Mouse (Mus musculus) limb, embryonic 11.5 days (tissue): ENCODE data around the gene Plekhm1. TPM values are rescaled to one million over a fixed set of nuclear protein-coding genes. Genes with fewer than 3 reads are reported as not detected.

Experiments used
- ATAC-seq: fragments of 200-750 bp; cut with Nextera tagmentation; 2 replicates; pipeline ENCODE4 v1.8.0; 2017; ENCODE audit warnings: low read depth; ENCODE audit not compliant: insufficient number of reproducible peaks, low FRiP score, low TSS enrichment
- DNase-seq: peaks from one replicate; pipeline ENCODE4 v3.0.0-alpha.2; 2015; ENCODE audit warnings: low spot score
- H3K27ac ChIP-seq: fragments of 300-500 bp; sonication (generic); replicated peaks from 2 replicates; pipeline ENCODE4 v1.5.1; 2014; ENCODE audit warnings: low read depth, mild to moderate bottlenecking, low read length
- H3K27me3 ChIP-seq: fragments of 300-500 bp; sonication (generic); 2 replicates; pipeline ENCODE4 v1.6.1; 2014; ENCODE audit warnings: mild to moderate bottlenecking, low read length, mixed read lengths; ENCODE audit not compliant: control insufficient read depth, insufficient read depth
- H3K36me3 ChIP-seq: fragments of 300-500 bp; sonication (generic); 2 replicates; pipeline ENCODE4 v1.6.1; 2014; ENCODE audit warnings: mild to moderate bottlenecking, low read length, moderate library complexity, mixed read lengths; ENCODE audit not compliant: control insufficient read depth, insufficient read depth
- H3K4me1 ChIP-seq: fragments of 300-500 bp; sonication (generic); 2 replicates; pipeline ENCODE4 v1.6.1; 2014; ENCODE audit warnings: low read length, mixed read lengths; ENCODE audit not compliant: control insufficient read depth, insufficient read depth
- H3K4me2 ChIP-seq: fragments of 300-500 bp; sonication (generic); 2 replicates; pipeline ENCODE4 v1.6.1; 2014; ENCODE audit warnings: low read depth, mild to moderate bottlenecking, moderate library complexity; ENCODE audit not compliant: severe bottlenecking
- H3K4me3 ChIP-seq: fragments of 300-500 bp; sonication (generic); 2 replicates; pipeline ENCODE4 v1.5.1; 2014; ENCODE audit warnings: low read depth, low read length
- H3K9ac ChIP-seq: fragments of 300-500 bp; sonication (generic); 2 replicates; pipeline ENCODE4 v1.6.1; 2014; ENCODE audit warnings: mild to moderate bottlenecking, low read length
- H3K9me3 ChIP-seq: fragments of 300-500 bp; sonication (generic); 2 replicates; pipeline ENCODE4 v1.6.1; 2016; ENCODE audit warnings: low read length; ENCODE audit not compliant: control insufficient read depth
- WGBS: fragments of 180-500 bp; shearing (Covaris S2); extraction: QIAGEN DNeasy Blood & Tissue Kit; methylation state at CpG from one replicate; pipeline ENCODE4 v1.1.7; 2014; 5-methylcytosine and 5-hydroxymethylcytosine counted together
- polyA plus RNA-seq: library from polyadenylated mRNA; unstranded; fragments of >200 nt; fragmentation: Nextera tagmentation; extraction: Ambion mirVana; gene quantifications from 2 replicates; pipeline ENCODE4 v1.2.1, GENCODE M21; 2014

The Plekhm1 gene
- polyA plus RNA-seq, 1 experiment from 2014 or later, result 7.9 TPM

DNA sequence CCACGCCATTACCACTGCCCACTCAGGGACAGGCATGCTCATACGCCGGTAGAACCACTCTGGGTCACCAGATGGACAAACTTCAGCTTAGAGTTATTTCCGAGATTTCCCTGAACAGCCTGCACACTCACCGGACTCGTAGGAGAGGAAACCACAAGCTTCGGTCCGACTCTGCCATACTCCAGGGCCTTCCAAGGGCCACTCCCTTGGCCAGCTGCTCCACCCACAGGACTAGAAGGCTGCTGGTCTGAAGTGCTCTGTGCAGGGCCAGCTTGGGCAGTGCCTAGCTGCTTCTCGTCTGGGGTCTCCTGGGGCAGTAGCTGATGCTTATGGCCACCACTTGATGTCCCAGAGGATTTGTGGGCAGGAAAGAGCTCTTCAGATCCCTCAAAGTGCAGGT is 25.7 kb downstream of the Plekhm1 start:
- H3K4me2 ChIP-seq, result no peak overlapping the region
- ATAC-seq (no peak), DNase-seq (no peak)
- H3K4me3 ChIP-seq, result no peak overlapping the region
- H3K4me1 ChIP-seq, result no peaks in the 10 kb centered on the region
- H3K27ac ChIP-seq, result no peak overlapping the region
- no peaks in the 10 kb centered on the region for H3K9me3 ChIP-seq
- H3K9ac ChIP-seq, result no peak overlapping the region
- no peaks in the 10 kb centered on the region for H3K27me3 ChIP-seq
- H3K36me3 ChIP-seq, result no peaks in the 10 kb centered on the region; the same call in 1 of the 2 replicates
- 90% methylated on average over 9 of the region's 9 CpGs for WGBS

DNA sequence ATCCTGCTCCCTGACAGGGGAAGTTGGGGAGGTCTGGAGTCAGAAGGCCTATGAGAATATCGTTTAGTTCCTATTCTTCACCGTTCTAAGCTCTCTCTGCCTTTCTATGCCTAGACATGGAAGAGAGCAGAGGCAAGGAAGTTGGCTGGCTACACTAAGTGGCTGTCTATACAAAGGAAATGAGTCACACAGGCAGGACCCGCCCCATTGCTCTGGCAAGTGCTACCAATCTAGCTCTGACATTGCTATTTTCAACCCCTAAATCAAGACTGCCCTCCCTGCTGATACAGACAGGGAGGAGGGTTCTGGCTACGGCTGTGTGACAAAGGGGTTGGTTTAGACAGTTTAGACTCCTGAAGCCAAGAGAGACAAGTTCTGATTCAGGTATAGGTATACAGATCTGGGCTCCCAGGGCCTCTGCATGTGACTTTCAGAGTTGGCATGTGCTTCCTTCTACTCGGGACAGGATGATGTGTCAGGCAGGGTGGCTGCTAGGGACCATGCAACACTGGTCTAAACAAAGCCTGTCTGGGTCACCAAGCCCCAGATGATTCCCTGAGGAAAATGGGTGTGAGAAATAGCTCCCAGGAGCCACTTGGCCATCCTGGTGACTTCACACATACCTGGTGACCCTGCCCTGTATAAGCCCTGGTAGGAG is 30.4 kb downstream of the Plekhm1 start:
- Histone ChIP-seq H3K4me3 (no peak overlapping the region), H3K36me3 (no peaks in the 10 kb centered on the region; the same call in 1 of the 2 replicates), H3K27ac (no peak overlapping the region), H3K4me1 (no peaks in the 10 kb centered on the region), H3K27me3 (no peaks in the 10 kb centered on the region), H3K4me2 (no peak overlapping the region), H3K9ac (no peak overlapping the region), H3K9me3 (no peaks in the 10 kb centered on the region)
- ATAC-seq (no peak), DNase-seq (no peak)
- WGBS, result 70% methylated on average over 5 of the region's 5 CpGs

DNA sequence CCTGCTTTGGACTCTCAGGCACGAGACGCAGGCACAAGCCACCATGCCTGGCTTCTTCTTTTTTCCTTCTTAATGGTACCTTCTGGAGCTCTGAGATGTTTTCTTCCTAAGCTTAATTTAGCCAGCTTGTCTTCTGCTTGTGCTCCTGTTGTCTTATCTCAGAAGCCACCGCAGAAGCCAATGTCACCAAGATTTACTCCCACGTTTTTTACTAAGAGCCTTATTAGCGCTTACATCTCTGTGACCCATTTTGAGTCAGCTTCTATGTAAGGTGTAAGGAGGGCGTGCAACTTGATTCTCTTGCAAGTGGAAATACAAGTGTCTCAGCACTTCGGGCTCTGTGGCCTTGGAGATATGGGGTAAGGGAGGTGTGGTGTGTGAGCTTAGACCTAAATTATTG is 31.0 kb downstream of the Plekhm1 start:
- no peak overlapping the region for H3K9ac ChIP-seq
- DNase-seq (no peak), ATAC-seq (no peak)
- 90% methylated on average over 7 of the region's 7 CpGs for WGBS
- no peaks in the 10 kb centered on the region for H3K27me3 ChIP-seq
- H3K4me2 ChIP-seq, result no peak overlapping the region
- no peaks in the 10 kb centered on the region for H3K4me1 ChIP-seq
- H3K4me3 ChIP-seq, result no peak overlapping the region
- H3K36me3 ChIP-seq, result peaks cover 2% of the 10 kb centered on the region; the same call in 1 of the 2 replicates
- no peak overlapping the region for H3K27ac ChIP-seq
- no peaks in the 10 kb centered on the region for H3K9me3 ChIP-seq

DNA sequence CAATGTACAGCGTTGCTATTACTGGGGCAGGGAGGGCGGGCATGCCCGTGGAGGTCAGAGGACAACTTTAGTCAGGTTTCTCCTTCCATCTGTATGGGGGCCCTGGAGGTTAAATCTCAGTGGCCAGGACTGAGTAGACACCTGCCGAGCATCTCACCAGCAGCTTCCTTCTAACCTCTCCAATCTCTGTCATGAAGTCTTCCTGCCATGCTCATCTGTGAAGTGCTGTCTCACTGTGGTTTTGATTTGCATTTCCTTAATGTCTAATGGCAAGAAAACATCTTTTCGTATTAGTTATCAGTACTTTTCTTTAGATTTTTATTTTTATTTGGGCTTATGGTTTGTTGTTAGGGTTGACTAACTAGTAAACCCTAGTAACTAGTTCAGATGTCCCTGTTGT is 32.0 kb downstream of the Plekhm1 start:
- ATAC-seq (no peak), DNase-seq (no peak)
- Histone ChIP-seq H3K4me3 (no peak overlapping the region), H3K27me3 (no peaks in the 10 kb centered on the region), H3K9ac (no peak overlapping the region), H3K4me2 (no peak overlapping the region), H3K27ac (no peak overlapping the region), H3K9me3 (no peaks in the 10 kb centered on the region), H3K4me1 (no peaks in the 10 kb centered on the region), H3K36me3 (peaks cover 2% of the 10 kb centered on the region; the same call in 1 of the 2 replicates)
- WGBS, result 96% methylated on average over 5 of the region's 5 CpGs

DNA sequence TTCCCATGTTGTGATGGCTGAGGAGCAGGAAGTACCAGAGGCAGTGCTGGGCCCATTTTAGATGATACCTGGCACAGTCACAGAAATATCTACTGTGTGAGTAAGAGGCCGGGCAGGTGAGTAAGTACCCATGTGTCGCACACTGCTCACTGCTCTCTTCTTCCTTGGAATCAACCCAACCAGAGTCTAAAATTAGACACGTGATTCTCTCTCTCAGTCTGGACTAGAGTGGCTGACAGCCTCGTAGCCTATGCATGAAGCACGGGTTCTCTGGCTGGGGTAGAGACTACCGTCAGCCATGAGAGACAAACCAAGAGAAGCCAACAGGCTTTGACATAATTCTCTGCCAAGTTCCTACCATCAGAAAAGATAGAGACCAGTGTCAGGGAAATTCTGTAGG is 34.1 kb downstream of the Plekhm1 start:
- H3K4me3 ChIP-seq, result no peak overlapping the region
- H3K9ac ChIP-seq, result no peak overlapping the region
- no peak overlapping the region for H3K27ac ChIP-seq
- DNase-seq (no peak), ATAC-seq (no peak)
- no peaks in the 10 kb centered on the region for H3K4me1 ChIP-seq
- H3K27me3 ChIP-seq, result no peaks in the 10 kb centered on the region
- no peak overlapping the region for H3K4me2 ChIP-seq
- peaks cover 2% of the 10 kb centered on the region for H3K36me3 ChIP-seq
- 95% methylated on average over 6 of the region's 6 CpGs for WGBS
- no peaks in the 10 kb centered on the region for H3K9me3 ChIP-seq

DNA sequence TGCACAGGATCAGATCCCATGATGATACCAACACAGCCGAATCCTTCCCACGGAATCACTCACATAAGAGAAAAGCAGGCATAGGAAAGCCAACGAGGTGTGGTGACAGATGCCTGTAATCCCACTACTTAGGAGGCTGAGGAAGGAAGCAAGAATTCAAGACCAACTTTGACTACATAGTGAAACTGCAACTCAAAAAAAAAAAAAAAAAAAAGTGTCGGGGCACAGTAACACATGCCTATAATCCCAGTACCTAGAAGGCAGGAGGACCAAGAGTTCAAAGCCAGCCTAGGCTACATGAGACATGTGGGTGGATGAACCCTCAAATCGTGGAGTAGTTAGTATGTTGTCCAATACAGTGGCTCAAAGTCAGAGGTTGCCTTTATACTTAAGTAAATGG is 36.7 kb downstream of the Plekhm1 start:
- no peak for ATAC-seq
- WGBS, result 90% methylated on average over 4 of the region's 5 CpGs

DNA sequence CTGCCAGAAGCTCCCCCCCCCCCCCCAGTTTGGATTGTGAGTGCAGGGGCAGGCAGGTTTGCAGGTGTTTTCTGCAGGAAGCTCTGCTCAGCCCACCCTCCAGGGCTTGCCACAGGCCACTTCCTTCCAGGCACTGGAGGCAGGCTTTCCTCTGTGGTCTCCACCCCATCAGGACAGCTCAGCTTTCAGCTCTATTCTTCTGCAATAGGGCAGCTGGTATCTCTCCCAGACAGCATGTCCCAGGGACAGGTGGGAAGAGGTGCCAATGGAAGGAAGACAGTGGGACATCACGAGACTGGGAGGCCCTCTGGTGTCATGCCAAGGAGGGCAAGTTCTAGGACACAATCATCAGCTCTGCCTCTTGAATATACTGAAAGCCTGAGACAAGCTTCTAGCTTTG is 37.2 kb downstream of the Plekhm1 start:
- DNase-seq, result no peak
- H3K4me2 ChIP-seq, result no peak overlapping the region
- H3K27ac ChIP-seq, result no peak overlapping the region
- no peaks in the 10 kb centered on the region for H3K4me1 ChIP-seq
- peaks cover 2% of the 10 kb centered on the region for H3K36me3 ChIP-seq
- H3K9ac ChIP-seq, result no peak overlapping the region
- H3K27me3 ChIP-seq, result no peaks in the 10 kb centered on the region
- WGBS, result 73% methylated on average over 1 of the region's 1 CpGs
- no peak for ATAC-seq
- no peak overlapping the region for H3K4me3 ChIP-seq
- H3K9me3 ChIP-seq, result no peaks in the 10 kb centered on the region

More for the DNA sequence above, 36.7 kb downstream of the Plekhm1 start:
- no peaks in the 10 kb centered on the region for H3K4me1 ChIP-seq
- no peak for DNase-seq
- no peak overlapping the region for H3K27ac ChIP-seq
- no peak overlapping the region for H3K4me2 ChIP-seq
- H3K9me3 ChIP-seq, result no peaks in the 10 kb centered on the region
- H3K36me3 ChIP-seq, result peaks cover 2% of the 10 kb centered on the region
- H3K27me3 ChIP-seq, result no peaks in the 10 kb centered on the region
- H3K4me3 ChIP-seq, result no peak overlapping the region
- no peak overlapping the region for H3K9ac ChIP-seq

DNA sequence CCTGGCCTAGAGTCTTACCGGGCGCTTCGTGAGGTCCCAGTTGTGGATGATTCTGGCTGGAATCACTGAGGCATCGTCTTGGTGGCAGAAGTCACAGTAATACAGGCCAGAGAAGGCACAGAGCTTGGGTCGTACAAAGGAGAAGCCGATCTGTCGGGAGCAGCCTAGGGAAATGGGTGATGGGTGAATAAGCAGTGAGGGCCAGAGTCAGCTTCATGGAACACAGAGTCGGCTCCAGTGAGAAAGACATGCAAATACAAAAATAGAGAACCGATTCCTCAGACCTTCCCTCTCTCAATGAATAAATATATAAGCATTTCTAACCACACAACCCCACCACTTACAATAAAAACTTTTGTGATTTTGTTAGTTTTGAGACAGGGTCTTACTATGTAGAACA is 38.6 kb downstream of the Plekhm1 start:
- Histone ChIP-seq H3K4me3 (no peak overlapping the region), H3K27ac (no peak overlapping the region), H3K36me3 (peaks cover 2% of the 10 kb centered on the region), H3K4me1 (no peaks in the 10 kb centered on the region), H3K9ac (no peak overlapping the region), H3K4me2 (no peak overlapping the region), H3K9me3 (no peaks in the 10 kb centered on the region), H3K27me3 (no peaks in the 10 kb centered on the region)
- no peak for DNase-seq
- 92% methylated on average over 9 of the region's 9 CpGs for WGBS
- ATAC-seq, result no peak

DNA sequence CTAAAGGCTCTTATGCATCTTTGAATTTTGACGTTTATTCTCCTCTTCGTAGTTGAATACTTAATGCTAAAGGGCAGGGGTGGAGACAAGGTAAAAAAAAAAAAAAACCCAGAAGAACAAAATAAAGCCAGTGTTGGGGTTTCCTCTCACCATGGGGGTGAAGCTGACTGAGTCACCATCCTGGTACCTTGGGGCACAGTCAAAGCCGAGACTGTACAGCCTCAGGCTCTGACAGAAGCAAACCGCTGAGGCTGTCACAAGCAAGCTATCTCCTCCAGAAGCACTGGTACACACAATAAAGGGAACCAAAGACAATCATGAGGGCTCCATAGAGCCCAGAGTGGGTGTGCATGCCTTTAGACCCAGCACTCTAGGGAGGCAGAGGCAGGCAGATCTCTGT is 39.9 kb downstream of the Plekhm1 start:
- Histone ChIP-seq H3K4me1 (no peaks in the 10 kb centered on the region), H3K9me3 (no peaks in the 10 kb centered on the region), H3K27me3 (no peaks in the 10 kb centered on the region), H3K27ac (no peak overlapping the region), H3K4me2 (no peak overlapping the region), H3K9ac (no peak overlapping the region), H3K36me3 (peaks cover 2% of the 10 kb centered on the region), H3K4me3 (no peak overlapping the region)
- no peak for DNase-seq
- WGBS, result 89% methylated on average over 4 of the region's 4 CpGs
- no peak for ATAC-seq
